Mouse (Mus musculus): ENCODE measurements around the gene A630023A22Rik. TPM values are rescaled to one million over a fixed set of nuclear protein-coding genes. Genes with fewer than 3 reads are reported as not detected.

Gene A630023A22Rik
- polyA plus RNA-seq, 1 experiment: not detected

DNA sequence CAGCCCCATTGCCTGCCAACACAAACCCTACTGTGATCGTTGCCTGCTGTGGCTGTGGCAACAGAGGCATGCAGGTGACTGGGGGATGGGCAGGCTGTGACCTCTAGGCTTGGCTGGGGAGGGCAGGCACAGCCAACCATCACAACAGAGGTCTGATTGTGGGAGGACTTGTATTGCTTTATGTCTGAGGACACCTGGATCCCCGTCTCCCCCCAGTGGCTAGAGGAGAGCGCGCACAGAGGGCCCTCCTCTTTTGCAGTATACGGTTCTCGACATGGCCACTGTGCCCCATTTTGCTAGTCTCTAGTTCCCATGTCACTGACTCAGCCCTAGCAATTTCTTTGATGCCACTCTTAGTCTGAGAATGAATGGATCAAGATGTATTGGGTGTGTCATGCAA lies 30.9 kb downstream of the A630023A22Rik start:
- WGBS: 74% methylated on average over 6 of the region's 6 CpGs
- Histone ChIP-seq H3K27me3 (ENCODE audit: control insufficient read depth, insufficient read depth, low read length) (no peaks in the 10 kb centered on the region), H3K27ac (ENCODE audit: insufficient read depth, low read depth, low read length) (no peak overlapping the region), H3K4me1 (ENCODE audit: control insufficient read depth, insufficient read depth, insufficient read length, low read length) (peaks cover 3% of the 10 kb centered on the region; the same call in 1 of the 2 replicates), H3K36me3 (ENCODE audit: control insufficient read depth, insufficient read depth, low read length) (no peaks in the 10 kb centered on the region), H3K4me3 (ENCODE audit: low read depth, low read length) (no peak overlapping the region)
- TF ChIP-seq POLR2A (IDR thresholded peaks at IDR 0.05; ENCODE audit: low read depth, low read length): no peak
- TF ChIP-seq CTCF (IDR thresholded peaks at IDR 0.05; ENCODE audit: extremely low read depth, insufficient read length, insufficient replicate concordance, low read depth, low read length): no peak

GRCm38 (mm10) chr14:34052516-34052915 lies 50.0 kb downstream of the A630023A22Rik start, which contains the start of gene Antxrl:
Gene Antxrl (plus strand): TSS chr14:34052707.
- TF ChIP-seq CTCF (IDR thresholded peaks at IDR 0.05; ENCODE audit: extremely low read depth, insufficient read length, insufficient replicate concordance, low read depth, low read length) (no peak), POLR2A (IDR thresholded peaks at IDR 0.05; ENCODE audit: low read depth, low read length) (no peak)
- Histone ChIP-seq H3K27ac (ENCODE audit: insufficient read depth, low read depth, low read length) (no peak within 1 kb of the TSS), H3K4me3 (ENCODE audit: low read depth, low read length) (no peak within 1 kb of the TSS), H3K27me3 (ENCODE audit: control insufficient read depth, insufficient read depth, low read length) (no peaks in the 10 kb centered on the region), H3K4me1 (ENCODE audit: control insufficient read depth, insufficient read depth, insufficient read length, low read length) (no peaks in the 10 kb centered on the region), H3K36me3 (ENCODE audit: control insufficient read depth, insufficient read depth, low read length) (no peaks in the 10 kb centered on the region)
- WGBS: 88% methylated on average over 6 of the region's 6 CpGs

- no peak overlapping the region for H3K27ac ChIP-seq (ENCODE audit: insufficient read depth, low read depth, low read length)
- H3K27me3 ChIP-seq (ENCODE audit: control insufficient read depth, insufficient read depth, low read length): no peaks in the 10 kb centered on the region
- 64% methylated on average over 5 of the region's 5 CpGs for WGBS
- H3K4me3 ChIP-seq (ENCODE audit: low read depth, low read length): no peak overlapping the region
- H3K36me3 ChIP-seq (ENCODE audit: control insufficient read depth, insufficient read depth, low read length): no peaks in the 10 kb centered on the region
- TF ChIP-seq CTCF (IDR thresholded peaks at IDR 0.05; ENCODE audit: extremely low read depth, insufficient read length, insufficient replicate concordance, low read depth, low read length) (no peak), POLR2A (IDR thresholded peaks at IDR 0.05; ENCODE audit: low read depth, low read length) (no peak)
- H3K4me1 ChIP-seq (ENCODE audit: control insufficient read depth, insufficient read depth, insufficient read length, low read length): no peaks in the 10 kb centered on the region
Measured at GRCm38 (mm10) chr14:34050101-34050779, 52.3 kb downstream of the A630023A22Rik start.

- Histone ChIP-seq H3K4me3 (ENCODE audit: low read depth, low read length) (no peak overlapping the region), H3K27me3 (ENCODE audit: control insufficient read depth, insufficient read depth, low read length) (no peaks in the 10 kb centered on the region), H3K27ac (ENCODE audit: insufficient read depth, low read depth, low read length) (no peak overlapping the region), H3K4me1 (ENCODE audit: control insufficient read depth, insufficient read depth, insufficient read length, low read length) (no peaks in the 10 kb centered on the region), H3K36me3 (ENCODE audit: control insufficient read depth, insufficient read depth, low read length) (no peaks in the 10 kb centered on the region)
- TF ChIP-seq CTCF (IDR thresholded peaks at IDR 0.05; ENCODE audit: extremely low read depth, insufficient read length, insufficient replicate concordance, low read depth, low read length) (no peak), POLR2A (IDR thresholded peaks at IDR 0.05; ENCODE audit: low read depth, low read length) (no peak)
- WGBS: 45% methylated on average over 3 of the region's 3 CpGs
Measured at GRCm38 (mm10) chr14:34043341-34043740, 59.2 kb downstream of the A630023A22Rik start.

- Histone ChIP-seq H3K4me1 (ENCODE audit: control insufficient read depth, insufficient read depth, insufficient read length, low read length) (no peaks in the 10 kb centered on the region), H3K36me3 (ENCODE audit: control insufficient read depth, insufficient read depth, low read length) (no peaks in the 10 kb centered on the region), H3K27me3 (ENCODE audit: control insufficient read depth, insufficient read depth, low read length) (no peaks in the 10 kb centered on the region), H3K27ac (ENCODE audit: insufficient read depth, low read depth, low read length) (no peak overlapping the region), H3K4me3 (ENCODE audit: low read depth, low read length) (no peak overlapping the region)
- TF ChIP-seq POLR2A (IDR thresholded peaks at IDR 0.05; ENCODE audit: low read depth, low read length) (no peak), CTCF (IDR thresholded peaks at IDR 0.05; ENCODE audit: extremely low read depth, insufficient read length, insufficient replicate concordance, low read depth, low read length) (no peak)
- 74% methylated on average over 4 of the region's 4 CpGs for WGBS
Measured at GRCm38 (mm10) chr14:34041241-34041640, 61.3 kb downstream of the A630023A22Rik start.

GRCm38 (mm10) chr14:34033841-34034610 lies 68.5 kb downstream of the A630023A22Rik start:
- Histone ChIP-seq H3K4me1 (ENCODE audit: control insufficient read depth, insufficient read depth, insufficient read length, low read length) (no peaks in the 10 kb centered on the region), H3K4me3 (ENCODE audit: low read depth, low read length) (no peak overlapping the region), H3K27ac (ENCODE audit: insufficient read depth, low read depth, low read length) (no peak overlapping the region), H3K27me3 (ENCODE audit: control insufficient read depth, insufficient read depth, low read length) (no peaks in the 10 kb centered on the region), H3K36me3 (ENCODE audit: control insufficient read depth, insufficient read depth, low read length) (no peaks in the 10 kb centered on the region)
- WGBS: 84% methylated on average over 8 of the region's 8 CpGs
- TF ChIP-seq CTCF (IDR thresholded peaks at IDR 0.05; ENCODE audit: extremely low read depth, insufficient read length, insufficient replicate concordance, low read depth, low read length) (no peak), POLR2A (IDR thresholded peaks at IDR 0.05; ENCODE audit: low read depth, low read length) (no peak)

GRCm38 (mm10) chr14:34026710-34027109 lies 75.8 kb downstream of the A630023A22Rik start:
- Histone ChIP-seq H3K4me1 (ENCODE audit: control insufficient read depth, insufficient read depth, insufficient read length, low read length) (no peaks in the 10 kb centered on the region), H3K36me3 (ENCODE audit: control insufficient read depth, insufficient read depth, low read length) (no peaks in the 10 kb centered on the region), H3K27me3 (ENCODE audit: control insufficient read depth, insufficient read depth, low read length) (no peaks in the 10 kb centered on the region), H3K4me3 (ENCODE audit: low read depth, low read length) (no peak overlapping the region), H3K27ac (ENCODE audit: insufficient read depth, low read depth, low read length) (no peak overlapping the region)
- TF ChIP-seq CTCF (IDR thresholded peaks at IDR 0.05; ENCODE audit: extremely low read depth, insufficient read length, insufficient replicate concordance, low read depth, low read length) (no peak), POLR2A (IDR thresholded peaks at IDR 0.05; ENCODE audit: low read depth, low read length) (no peak)
- 43% methylated on average over 2 of the region's 2 CpGs for WGBS

All from small intestine, adult 2 months (tissue).